Mouse (Mus musculus): ENCODE results near the gene Serinc5. TPM values are rescaled to one million over a fixed set of nuclear protein-coding genes. Genes with fewer than 3 reads are reported as not detected.
A peak's percentile ranks its signal among the peaks of the same experiment; 100 is the strongest.
"Not testable (repeated sequence)": the region's sequence is repeated elsewhere in the genome, so short reads cannot be mapped to it uniquely, and the experiment has no call there.

The Serinc5 gene
- polyA plus RNA-seq, 1 experiment from 2014 or later: 5.8 TPM

DNA sequence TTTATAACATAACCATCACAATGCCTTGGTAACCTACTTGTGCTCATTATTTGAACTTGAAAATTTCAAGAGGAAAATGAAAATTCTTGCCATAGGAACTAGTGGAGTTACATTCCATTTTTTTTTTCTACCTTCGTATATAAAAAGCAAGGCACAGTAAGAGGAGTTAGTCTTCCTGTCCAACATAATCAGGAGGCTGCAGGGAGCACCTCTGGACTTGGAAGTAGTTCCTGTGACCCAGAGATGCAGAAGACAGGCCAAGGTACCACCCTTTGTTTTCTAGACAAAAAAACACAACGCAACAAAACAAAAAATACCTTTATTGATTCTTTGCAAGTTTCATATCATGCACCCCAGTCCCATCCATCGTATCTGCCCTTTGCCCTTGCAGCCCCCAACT is 16.0 kb upstream of the Serinc5 start:
- Histone ChIP-seq H3K36me3 (ENCODE audit: inconsistent target) (no peaks in the 10 kb centered on the region), H3K27ac (no peak overlapping the region)

DNA sequence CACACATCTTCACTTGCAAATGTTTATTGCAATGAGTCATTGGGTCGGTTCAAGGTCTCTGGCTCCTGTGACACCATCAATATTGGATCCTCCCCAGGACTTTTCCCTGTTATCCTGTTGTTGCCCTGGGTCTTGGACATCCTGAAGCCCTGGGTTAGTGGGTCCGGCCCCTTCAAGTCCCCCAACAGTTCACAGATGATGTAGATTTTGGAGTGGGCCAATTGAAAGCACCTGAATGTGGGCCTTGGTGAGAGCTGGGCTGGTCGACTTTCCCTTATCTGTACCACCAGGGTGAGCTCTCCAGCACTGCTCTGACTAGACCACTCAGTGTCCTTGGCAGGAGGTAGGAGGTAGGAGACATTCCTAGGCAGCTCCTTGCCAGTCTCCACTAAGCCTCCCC is 15.5 kb upstream of the Serinc5 start:
- WGBS (ENCODE audit: missing documents): 80% methylated on average over 3 of the region's 3 CpGs
- Histone ChIP-seq H3K4me3 (ENCODE audit: inconsistent target) (no peak overlapping the region), H3K27ac (no peak overlapping the region)

More for the DNA sequence above, 16.0 kb upstream of the Serinc5 start:
- Histone ChIP-seq H3K4me3 (ENCODE audit: inconsistent target) (no peak overlapping the region), H3K79me2 (ENCODE audit: inconsistent target) (no peaks in the 10 kb centered on the region)
- 96% methylated on average over 3 of the region's 3 CpGs for WGBS (ENCODE audit: missing documents)

DNA sequence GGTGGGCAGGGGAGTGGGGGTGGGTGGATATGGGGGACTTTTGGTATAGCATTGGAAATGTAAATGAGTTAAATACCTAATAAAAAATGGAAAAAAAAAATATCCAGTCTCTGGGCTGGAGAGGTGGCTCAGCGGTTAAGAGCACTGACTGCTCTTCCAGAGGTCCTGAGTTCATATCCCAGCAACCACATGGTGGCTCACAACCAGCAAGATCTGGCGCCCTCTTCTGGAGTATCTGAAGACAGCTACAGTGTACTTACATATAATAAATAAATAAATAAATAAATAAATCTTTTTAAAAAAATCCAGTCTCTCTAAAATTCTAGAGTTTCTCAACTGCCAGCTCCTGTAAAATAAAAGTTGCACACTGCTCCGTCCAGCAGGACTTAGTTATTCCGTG is 5.6 kb upstream of the Serinc5 start:
- H3K27ac ChIP-seq; H3K36me3 ChIP-seq (ENCODE audit: inconsistent target); H3K4me3 ChIP-seq (ENCODE audit: inconsistent target); H3K79me2 ChIP-seq (ENCODE audit: inconsistent target): not testable (repeated sequence)
- WGBS (ENCODE audit: missing documents): 95% methylated on average over 4 of the region's 4 CpGs

More for the DNA sequence above, 15.5 kb upstream of the Serinc5 start:
- Histone ChIP-seq H3K36me3 (ENCODE audit: inconsistent target) (no peaks in the 10 kb centered on the region), H3K79me2 (ENCODE audit: inconsistent target) (no peaks in the 10 kb centered on the region)

DNA sequence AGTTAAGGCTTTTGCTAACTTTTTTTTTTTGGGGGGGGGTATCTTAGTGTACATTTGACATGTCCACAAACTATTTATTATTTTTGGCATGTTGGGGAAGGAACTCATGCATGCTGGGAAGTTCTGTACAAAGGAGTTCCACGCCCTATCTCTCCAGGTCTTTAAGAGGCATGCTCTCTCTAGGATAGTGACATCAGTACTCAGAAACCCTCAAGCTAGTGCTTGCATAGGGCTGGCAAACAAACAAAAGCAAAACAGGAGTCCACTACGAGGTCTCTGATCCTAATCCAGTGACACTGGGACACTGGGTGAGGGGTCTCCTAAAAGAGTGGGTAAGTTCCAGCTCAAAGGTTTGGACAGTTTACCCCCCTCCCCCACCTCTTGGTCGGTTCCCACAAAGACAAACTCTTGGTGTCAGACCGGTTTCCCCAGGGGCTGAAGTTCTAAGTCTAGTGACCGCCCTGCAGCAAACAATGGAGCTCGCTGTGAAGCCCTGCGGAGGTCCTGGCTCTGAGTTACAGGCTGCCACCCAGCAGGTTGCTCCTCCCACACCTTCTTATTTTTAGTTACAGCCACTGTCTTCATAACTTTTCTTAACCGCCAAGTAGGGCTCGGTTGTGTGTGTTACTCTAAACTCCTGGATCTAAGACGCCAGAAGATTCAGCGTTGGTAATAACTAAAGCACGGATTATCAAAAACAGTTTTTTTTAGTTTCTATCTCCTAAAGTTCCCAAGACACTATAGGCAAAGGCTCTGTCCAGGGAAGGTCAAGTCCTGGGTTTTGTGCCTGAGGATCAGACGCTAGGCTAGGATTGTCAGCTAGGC is 1.2 kb upstream of the Serinc5 start:
- no peaks in the 10 kb centered on the region for H3K36me3 ChIP-seq (ENCODE audit: inconsistent target)
- peak overlapping the region; percentile 80 for H3K4me3 ChIP-seq (ENCODE audit: inconsistent target)
- 10% methylated on average over 13 of the region's 13 CpGs for WGBS (ENCODE audit: missing documents)
- H3K27ac ChIP-seq: peak overlapping the region; percentile 77
- H3K79me2 ChIP-seq (ENCODE audit: inconsistent target): no peaks in the 10 kb centered on the region

DNA sequence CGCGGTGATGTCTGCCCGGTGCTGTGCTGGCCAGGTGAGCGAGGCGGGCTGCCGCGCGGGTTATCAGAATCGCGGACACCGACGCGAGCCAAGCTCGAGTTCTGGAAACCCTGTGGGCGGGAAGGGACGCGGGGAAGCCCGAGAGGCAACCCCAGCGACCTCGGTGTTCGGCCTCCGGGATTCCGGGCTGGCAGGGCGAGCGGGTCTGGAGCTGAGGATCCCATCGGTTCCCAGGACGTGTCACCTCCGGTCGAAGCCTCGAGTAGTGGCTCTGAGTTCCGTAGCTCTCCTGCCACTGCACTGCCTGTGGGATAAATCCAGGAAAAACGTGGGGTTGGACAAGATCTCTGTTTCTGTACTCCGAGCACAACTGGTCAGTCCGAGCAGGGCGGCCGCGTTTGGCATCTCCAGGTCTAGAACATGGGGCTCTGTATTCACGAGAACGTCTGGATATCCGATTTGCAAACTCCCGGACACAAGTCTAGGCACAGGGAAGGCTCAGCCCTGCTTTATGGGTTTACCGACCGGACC is 428 bp downstream of the Serinc5 start:
- peak overlapping the region; percentile 80 for H3K4me3 ChIP-seq (ENCODE audit: inconsistent target)
- under 1% methylated on average over 42 of the region's 43 CpGs for WGBS (ENCODE audit: missing documents)
- no peak overlapping the region for H3K27ac ChIP-seq
- H3K36me3 ChIP-seq (ENCODE audit: inconsistent target): no peaks in the 10 kb centered on the region
- H3K79me2 ChIP-seq (ENCODE audit: inconsistent target): no peaks in the 10 kb centered on the region

DNA sequence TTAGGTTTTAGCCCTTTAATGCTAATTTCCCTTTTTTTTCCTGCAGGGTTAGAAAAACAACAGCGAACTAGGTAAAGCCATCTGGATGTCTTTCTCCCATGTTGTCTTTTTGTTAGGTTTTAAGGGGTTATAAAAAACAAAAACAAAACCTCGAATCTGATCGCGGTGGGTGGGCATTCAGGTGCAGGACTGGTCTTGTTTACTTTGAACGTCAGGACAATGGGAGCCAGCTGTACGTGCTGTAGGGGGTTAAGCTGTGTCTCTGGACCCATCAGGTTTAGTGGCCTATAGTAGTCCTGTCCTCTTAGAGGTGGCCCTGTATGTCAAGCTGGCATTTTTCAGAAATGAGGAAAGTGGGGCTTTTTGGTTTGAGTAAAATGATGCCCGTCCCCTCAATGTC is 1.0 kb downstream of the Serinc5 start:
- Histone ChIP-seq H3K27ac (no peak overlapping the region), H3K36me3 (ENCODE audit: inconsistent target) (no peaks in the 10 kb centered on the region), H3K4me3 (ENCODE audit: inconsistent target) (peak overlapping the region; percentile 80), H3K79me2 (ENCODE audit: inconsistent target) (no peaks in the 10 kb centered on the region)
- 36% methylated on average over 7 of the region's 7 CpGs for WGBS (ENCODE audit: missing documents)

DNA sequence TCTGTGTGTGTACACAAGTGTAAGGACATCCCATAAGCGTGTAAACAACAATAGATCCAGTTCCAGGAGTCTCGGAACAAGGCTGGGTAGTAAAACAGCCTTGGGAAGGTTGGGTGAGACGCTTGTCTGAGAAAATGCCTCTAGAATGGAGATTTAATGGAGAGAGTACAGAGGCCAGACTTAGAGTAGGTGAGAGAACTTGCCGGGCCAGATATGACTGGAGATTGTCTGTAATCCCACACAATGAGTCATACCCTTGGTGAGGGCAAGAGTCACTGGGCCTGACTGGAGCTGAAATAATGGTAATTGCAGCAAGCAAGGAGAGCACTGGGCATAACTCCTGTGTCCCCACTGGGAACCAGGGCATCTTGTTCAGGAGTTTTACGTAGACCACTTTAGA is 2.2 kb downstream of the Serinc5 start:
- Histone ChIP-seq H3K36me3 (ENCODE audit: inconsistent target) (no peaks in the 10 kb centered on the region), H3K4me3 (ENCODE audit: inconsistent target) (no peak overlapping the region), H3K79me2 (ENCODE audit: inconsistent target) (no peaks in the 10 kb centered on the region), H3K27ac (no peak overlapping the region)
- WGBS (ENCODE audit: missing documents): 88% methylated on average over 4 of the region's 5 CpGs

DNA sequence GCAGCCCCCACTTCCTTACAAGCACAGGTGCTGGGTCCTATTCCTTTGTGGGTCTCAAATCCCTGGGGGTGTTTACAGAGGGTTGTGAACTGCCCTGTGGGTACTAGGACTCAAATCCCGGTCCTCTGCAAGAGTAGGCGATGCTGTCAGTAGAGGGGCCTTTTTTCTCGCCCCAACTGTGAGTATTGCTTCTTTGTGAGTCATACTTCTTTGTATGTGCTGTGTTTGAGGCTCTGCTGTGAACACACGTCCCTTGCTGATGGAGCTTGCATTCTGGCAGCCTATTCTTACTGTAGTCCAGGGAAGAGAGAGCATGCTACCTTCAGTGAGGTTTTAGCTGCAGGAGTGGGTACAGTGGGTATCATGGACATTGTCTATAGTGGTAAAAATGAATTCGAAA is 4.3 kb downstream of the Serinc5 start:
- Histone ChIP-seq H3K79me2 (ENCODE audit: inconsistent target) (no peaks in the 10 kb centered on the region), H3K4me3 (ENCODE audit: inconsistent target) (no peak overlapping the region), H3K27ac (no peak overlapping the region), H3K36me3 (ENCODE audit: inconsistent target) (no peaks in the 10 kb centered on the region)
- 90% methylated on average over 5 of the region's 5 CpGs for WGBS (ENCODE audit: missing documents)

DNA sequence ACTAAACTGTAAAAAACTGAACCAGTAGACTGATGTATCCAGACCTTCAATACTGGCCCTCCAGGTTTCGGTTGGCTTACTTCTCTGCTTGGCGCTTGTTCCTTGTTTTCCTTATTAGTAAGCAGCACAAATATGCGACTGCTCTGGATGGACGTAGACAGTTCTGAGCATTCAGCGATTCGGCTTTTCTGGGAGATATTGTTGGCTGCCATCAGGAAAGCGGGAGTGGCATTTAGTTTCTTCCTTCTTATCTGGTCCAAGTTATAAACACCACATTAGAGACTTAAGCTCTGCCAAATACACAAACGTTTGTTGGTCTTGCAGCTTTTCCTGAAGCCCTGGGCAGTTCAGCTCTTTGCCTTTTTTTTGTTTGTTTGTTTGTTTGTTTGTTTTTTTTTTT is 5.6 kb downstream of the Serinc5 start:
- Histone ChIP-seq H3K36me3 (ENCODE audit: inconsistent target) (no peaks in the 10 kb centered on the region), H3K27ac (no peak overlapping the region)

DNA sequence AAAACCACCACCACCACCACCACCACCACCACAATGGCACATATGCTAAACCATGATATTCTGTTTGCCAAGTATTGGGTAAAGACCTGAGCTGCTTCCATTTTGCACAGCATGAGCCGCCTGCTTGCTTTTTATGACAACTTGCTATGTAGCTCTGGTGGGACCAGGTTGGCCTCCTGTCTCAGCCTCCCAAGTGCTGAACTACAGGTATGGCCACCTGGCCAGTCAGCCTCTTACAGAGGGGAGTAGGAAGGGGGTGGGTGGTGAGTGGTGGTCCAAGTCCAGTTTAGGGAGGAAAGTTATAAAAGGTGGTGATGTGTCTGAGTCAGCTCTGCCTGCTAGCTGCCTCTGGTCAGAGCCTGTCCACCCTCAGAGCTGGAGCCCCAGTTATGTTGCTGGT is 15.3 kb downstream of the Serinc5 start:
- WGBS (ENCODE audit: missing documents): 100% methylated on average over 1 of the region's 1 CpGs
- Histone ChIP-seq H3K79me2 (ENCODE audit: inconsistent target) (no peaks in the 10 kb centered on the region), H3K27ac (no peak overlapping the region), H3K4me3 (ENCODE audit: inconsistent target) (no peak overlapping the region), H3K36me3 (ENCODE audit: inconsistent target) (no peaks in the 10 kb centered on the region)

More for the DNA sequence above, 5.6 kb downstream of the Serinc5 start:
- H3K79me2 ChIP-seq (ENCODE audit: inconsistent target): no peaks in the 10 kb centered on the region
- no peak overlapping the region for H3K4me3 ChIP-seq (ENCODE audit: inconsistent target)
- WGBS (ENCODE audit: missing documents): 98% methylated on average over 8 of the region's 8 CpGs

DNA sequence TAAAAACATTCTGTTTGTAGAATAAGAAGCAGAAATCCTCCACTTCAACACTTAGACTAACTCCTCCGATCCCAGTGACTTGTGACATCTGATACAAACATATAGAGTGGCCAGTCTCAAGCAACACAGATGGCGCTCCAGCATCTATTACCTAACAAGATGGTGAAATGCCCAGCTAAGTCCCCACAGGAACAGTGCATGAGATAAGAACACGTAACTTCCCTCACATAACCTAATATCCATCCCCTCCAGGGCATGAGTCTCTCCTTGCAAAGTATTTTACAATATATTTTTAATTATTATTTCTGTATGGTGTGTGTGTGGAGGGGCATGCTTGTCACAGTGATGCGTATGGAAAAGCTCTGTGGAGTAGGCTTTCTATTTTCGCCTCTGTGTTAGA is 15.8 kb downstream of the Serinc5 start:
- WGBS (ENCODE audit: missing documents): 88% methylated on average over 5 of the region's 5 CpGs
- Histone ChIP-seq H3K27ac (no peak overlapping the region), H3K79me2 (ENCODE audit: inconsistent target) (no peaks in the 10 kb centered on the region), H3K36me3 (ENCODE audit: inconsistent target) (no peaks in the 10 kb centered on the region), H3K4me3 (ENCODE audit: inconsistent target) (no peak overlapping the region)

DNA sequence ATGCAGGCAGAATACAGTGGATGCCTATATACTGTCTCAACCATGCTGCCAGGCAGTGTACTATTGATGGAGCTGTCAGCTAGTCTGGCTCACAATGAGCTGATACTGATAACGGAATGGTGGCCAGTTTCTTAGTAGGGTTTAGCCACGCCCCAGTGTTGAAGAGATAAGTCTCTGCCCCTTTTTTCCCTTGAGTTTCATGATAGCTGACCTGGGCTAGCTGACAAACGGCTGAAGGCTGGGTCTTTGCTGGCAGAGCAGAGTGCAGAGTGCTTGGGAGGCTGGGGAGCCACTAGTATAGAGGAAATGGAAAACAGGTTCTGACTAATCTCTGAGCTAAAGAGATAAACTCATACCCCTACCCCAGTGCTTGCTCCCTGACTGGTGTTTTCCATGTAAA is 18.6 kb downstream of the Serinc5 start:
- no peak overlapping the region for H3K4me3 ChIP-seq (ENCODE audit: inconsistent target)
- 91% methylated on average over 3 of the region's 3 CpGs for WGBS (ENCODE audit: missing documents)
- no peaks in the 10 kb centered on the region for H3K79me2 ChIP-seq (ENCODE audit: inconsistent target)
- no peak overlapping the region for H3K27ac ChIP-seq
- no peaks in the 10 kb centered on the region for H3K36me3 ChIP-seq (ENCODE audit: inconsistent target)

DNA sequence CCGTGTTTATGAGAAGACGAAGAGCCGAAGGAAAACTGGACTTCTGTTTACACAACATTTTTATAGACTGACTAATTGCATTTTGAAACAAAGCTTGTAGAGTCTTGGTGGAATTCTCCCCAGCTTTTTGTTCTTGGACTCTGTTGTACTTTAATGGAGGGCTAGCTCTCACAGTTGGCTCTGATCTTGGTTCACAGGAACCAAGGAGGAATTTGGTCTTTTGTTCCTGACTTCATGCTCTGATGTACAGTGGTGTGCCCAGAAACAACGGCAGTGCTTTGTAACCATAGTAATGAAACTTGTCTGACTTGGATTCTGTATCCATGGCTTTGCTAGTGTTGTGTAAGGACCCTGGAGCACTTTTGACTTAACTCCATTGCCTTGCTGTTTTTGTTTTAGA is 20.6 kb downstream of the Serinc5 start:
- 89% methylated on average over 4 of the region's 4 CpGs for WGBS (ENCODE audit: missing documents)
- H3K36me3 ChIP-seq (ENCODE audit: inconsistent target): no peaks in the 10 kb centered on the region
- H3K4me3 ChIP-seq (ENCODE audit: inconsistent target): no peak overlapping the region

DNA sequence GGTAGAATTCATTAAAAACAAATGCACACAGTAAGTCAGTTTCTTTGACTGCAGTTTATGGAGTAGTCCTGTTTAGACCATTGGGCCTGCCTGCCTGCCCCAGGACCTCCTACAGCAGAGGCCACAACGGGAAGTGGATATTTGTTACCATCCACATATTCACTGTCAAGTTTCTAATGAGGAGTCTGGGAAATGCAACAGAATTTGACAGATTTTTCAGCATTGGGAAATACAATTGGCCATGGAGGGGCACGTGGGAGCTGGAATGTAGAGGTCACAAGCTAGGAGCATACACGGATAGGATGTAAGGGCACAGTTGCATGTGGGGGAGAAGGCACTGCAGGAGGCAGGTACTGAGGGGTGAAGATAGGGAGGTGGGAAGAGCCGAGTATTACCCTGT is 21.7 kb downstream of the Serinc5 start:
- no peak overlapping the region for H3K4me3 ChIP-seq (ENCODE audit: inconsistent target)
- H3K36me3 ChIP-seq (ENCODE audit: inconsistent target): no peaks in the 10 kb centered on the region
- WGBS (ENCODE audit: missing documents): 86% methylated on average over 4 of the region's 4 CpGs
- H3K79me2 ChIP-seq (ENCODE audit: inconsistent target): no peaks in the 10 kb centered on the region
- no peak overlapping the region for H3K27ac ChIP-seq

More for the DNA sequence above, 20.6 kb downstream of the Serinc5 start:
- Histone ChIP-seq H3K27ac (no peak overlapping the region), H3K79me2 (ENCODE audit: inconsistent target) (no peaks in the 10 kb centered on the region)

DNA sequence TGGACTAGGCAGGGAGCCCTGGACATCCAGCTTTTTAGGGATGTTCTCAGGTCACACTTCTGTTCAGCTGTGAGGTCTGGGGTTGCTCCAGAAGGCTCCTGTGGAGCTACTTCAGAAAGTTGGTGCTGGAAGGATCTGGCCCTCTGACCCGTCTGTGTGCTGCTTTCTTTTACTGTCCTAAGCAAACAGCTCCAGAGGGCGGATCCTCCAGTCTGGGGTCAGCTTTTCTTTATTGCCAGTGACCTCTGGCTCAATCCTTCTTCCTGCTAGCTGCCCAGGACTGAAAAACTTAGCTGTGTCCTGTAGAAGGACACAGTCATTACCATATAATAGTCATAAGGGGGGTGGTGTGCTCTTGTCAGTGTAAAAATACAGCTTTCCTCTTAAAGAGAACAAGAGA is 24.1 kb downstream of the Serinc5 start:
- Histone ChIP-seq H3K36me3 (ENCODE audit: inconsistent target) (no peaks in the 10 kb centered on the region), H3K4me3 (ENCODE audit: inconsistent target) (no peak overlapping the region), H3K27ac (no peak overlapping the region), H3K79me2 (ENCODE audit: inconsistent target) (no peaks in the 10 kb centered on the region)
- 100% methylated on average over 2 of the region's 2 CpGs for WGBS (ENCODE audit: missing documents)
